Comparison of ENCODE assay signal across 11 mouse cellular contexts in genomic region chr3:90583893-90584292, GRCm38 (mm10). TPM values are rescaled to one million over a fixed set of nuclear protein-coding genes. Genes with fewer than 3 reads are reported as not detected.
DNase-seq lines count a peak whose midpoint lies in the region; ATAC-seq lines count a peak whose summit lies in the region.
"Had no signal": no experiment of that assay in that cellular context is flagged by ENCODE, and none has a peak within 500 bp of the region (broad histone marks: within the 10 kb centered on the region; RNA-seq: fewer than 3 reads in every experiment).

No protein-coding gene starts in this region.

- H3K4me3 ChIP-seq in midbrain, embryonic 11.5 days (ENCODE audit: low read depth, low read length), result no peak overlapping the region
- H3K4me3 ChIP-seq in midbrain, embryonic 15.5 days, result no peak overlapping the region
- H3K4me3 ChIP-seq: limb, embryonic 12.5 days; lung, embryonic 15.5 days had no signal

- H3K27ac ChIP-seq in midbrain, embryonic 11.5 days (ENCODE audit: low read depth, low read length), result no peak overlapping the region
- no peak overlapping the region for H3K27ac ChIP-seq in midbrain, embryonic 15.5 days
- H3K27ac ChIP-seq: limb, embryonic 12.5 days; lung, embryonic 15.5 days had no signal

- no peak for ATAC-seq in midbrain, embryonic 11.5 days (ENCODE audit: low FRiP score)
- no peak for ATAC-seq in midbrain, embryonic 15.5 days (replicated peaks)

- no peaks in the 10 kb centered on the region for H3K27me3 ChIP-seq in midbrain, embryonic 11.5 days (ENCODE audit: control insufficient read depth, insufficient read depth, low read length)
- no peaks in the 10 kb centered on the region for H3K27me3 ChIP-seq in midbrain, embryonic 15.5 days (replicated peaks)
- H3K27me3 ChIP-seq: limb, embryonic 12.5 days; lung, embryonic 15.5 days had no signal

- no peaks in the 10 kb centered on the region for H3K4me1 ChIP-seq in midbrain, embryonic 11.5 days (ENCODE audit: control insufficient read depth, insufficient read depth, low read length)
- H3K4me1 ChIP-seq in midbrain, embryonic 15.5 days, result no peaks in the 10 kb centered on the region

- H3K36me3 ChIP-seq in midbrain, embryonic 11.5 days (ENCODE audit: control insufficient read depth, insufficient read depth, low read length), result no peaks in the 10 kb centered on the region
- no peaks in the 10 kb centered on the region for H3K36me3 ChIP-seq in midbrain, embryonic 15.5 days (replicated peaks)
- H3K36me3 ChIP-seq: limb, embryonic 12.5 days; lung, embryonic 15.5 days had no signal

- no peak overlapping the region for H3K4me2 ChIP-seq in midbrain, embryonic 11.5 days
- no peak overlapping the region for H3K4me2 ChIP-seq in midbrain, embryonic 15.5 days
- H3K4me2 ChIP-seq: limb, embryonic 12.5 days; lung, embryonic 15.5 days had no signal

- no peaks in the 10 kb centered on the region; the same call in 1 of the 2 replicates for H3K9me3 ChIP-seq in midbrain, embryonic 11.5 days (ENCODE audit: control insufficient read depth, low read length)
- H3K9me3 ChIP-seq in midbrain, embryonic 15.5 days, result no peaks in the 10 kb centered on the region
- H3K9me3 ChIP-seq: limb, embryonic 12.5 days; lung, embryonic 15.5 days had no signal

- 56% methylated on average over 3 of the region's 3 CpGs for WGBS in midbrain, embryonic 11.5 days
- WGBS in midbrain, embryonic 15.5 days, result 40% methylated on average over 3 of the region's 3 CpGs

- intact Hi-C loops in heart, postnatal 36 days (cut with DNase I), result loop anchor here (2.0 to 5.0 kb wide), 3 partner anchors 42 to 69 kb away; no protein-coding TSS in a partner anchor

- DNase-seq in cerebellum, postnatal 14 days, result peak; percentile 24 to 45
- DNase-seq in cerebellum, adult 11-12 months, result no peak
- DNase-seq in midbrain, embryonic 11.5 days (ENCODE audit: low spot score, missing footprints), result peak; percentile 57
- peak; percentile 39 to 41 for DNase-seq in heart, postnatal 36 days
- no peak for DNase-seq in embryo, embryonic 11 days
- no peak for DNase-seq in left cerebral cortex, adult 18-20 months (ENCODE audit: low spot score in 2 of 2)
- DNase-seq in right cerebral cortex, postnatal 10 days (ENCODE audit: low spot score in 2 of 2), result no peak
- DNase-seq: cerebellum, adult 9-11 months had no signal

- no peak overlapping the region for H3K9ac ChIP-seq in midbrain, embryonic 11.5 days (ENCODE audit: low read length)
- no peak overlapping the region for H3K9ac ChIP-seq in midbrain, embryonic 15.5 days
- H3K9ac ChIP-seq: limb, embryonic 12.5 days; lung, embryonic 15.5 days had no signal

RNA-seq across cellular contexts. Expression of gene S100a2, which starts 6.2 kb away (rescaled TPM):
- polyA plus RNA-seq in midbrain, embryonic 11.5 days (2014; fragmentation: Nextera tagmentation; extraction: Ambion mirVana), result not detected in 2 replicates
- polyA plus RNA-seq in midbrain, embryonic 15.5 days (2015; fragmentation: Nextera tagmentation; extraction: Ambion mirVana), result not detected in 2 replicates
- total RNA-seq in heart, postnatal 36 days (2021), result not detected
- not detected for total RNA-seq in left cerebral cortex, adult 18-20 months (2021)
- polyA plus RNA-seq: limb, embryonic 12.5 days; lung, embryonic 15.5 days had no signal

RNA-seq across cellular contexts. Expression of gene Gm42674, which starts 17.8 kb away (rescaled TPM):
- not detected in 2 replicates for polyA plus RNA-seq in midbrain, embryonic 11.5 days (2014; fragmentation: Nextera tagmentation; extraction: Ambion mirVana)
- polyA plus RNA-seq in midbrain, embryonic 15.5 days (2015; fragmentation: Nextera tagmentation; extraction: Ambion mirVana), result not detected in 2 replicates
- total RNA-seq in heart, postnatal 36 days (2021), result not detected
- not detected for total RNA-seq in left cerebral cortex, adult 18-20 months (2021)
- polyA plus RNA-seq: limb, embryonic 12.5 days; lung, embryonic 15.5 days had no signal

RNA-seq across cellular contexts. Expression of gene S100a4, which starts 19.7 kb away (rescaled TPM):
- 0.34 and 0.50 TPM in 2 replicates for polyA plus RNA-seq in midbrain, embryonic 11.5 days (2014; fragmentation: Nextera tagmentation; extraction: Ambion mirVana)
- 0.52 and 0.78 TPM in 2 replicates for polyA plus RNA-seq in midbrain, embryonic 15.5 days (2015; fragmentation: Nextera tagmentation; extraction: Ambion mirVana)
- 10 to 100 TPM; 10.1 to 14.2 TPM for total RNA-seq in heart, postnatal 36 days (2021)
- total RNA-seq in left cerebral cortex, adult 18-20 months (2021), result 1 to 10 TPM; 2.9 to 4.5 TPM

RNA-seq across cellular contexts. Expression of gene S100a3, which starts 23.5 kb away (rescaled TPM):
- not detected in 2 replicates for polyA plus RNA-seq in midbrain, embryonic 11.5 days (2014; fragmentation: Nextera tagmentation; extraction: Ambion mirVana)
- polyA plus RNA-seq in midbrain, embryonic 15.5 days (2015; fragmentation: Nextera tagmentation; extraction: Ambion mirVana), result 0.19 TPM in 1 of 2 replicates, not detected in the other
- total RNA-seq in heart, postnatal 36 days (2021), result not detected
- total RNA-seq in left cerebral cortex, adult 18-20 months (2021), result 1 to 10 TPM in 1 of 2 experiments, under 1 TPM in 1; 0.96 to 1.6 TPM

RNA-seq across cellular contexts. Expression of gene S100a5, which starts 24.4 kb away (rescaled TPM):
- polyA plus RNA-seq in midbrain, embryonic 11.5 days (2014; fragmentation: Nextera tagmentation; extraction: Ambion mirVana), result not detected in 2 replicates
- polyA plus RNA-seq in midbrain, embryonic 15.5 days (2015; fragmentation: Nextera tagmentation; extraction: Ambion mirVana), result not detected in 2 replicates
- not detected for total RNA-seq in heart, postnatal 36 days (2021)
- not detected for total RNA-seq in left cerebral cortex, adult 18-20 months (2021)
- polyA plus RNA-seq: limb, embryonic 12.5 days; lung, embryonic 15.5 days had no signal

Comparison
In these comparisons a context has a peak if more than half of its experiments do, and no peak if none do; other contexts are left out.
1. DNase-seq: peak in cerebellum, postnatal 14 days (2 of 2), midbrain, embryonic 11.5 days (single experiment) and heart, postnatal 36 days (2 of 2); none in cerebellum, adult 11-12 months (single experiment), embryo, embryonic 11 days (single experiment), left cerebral cortex, adult 18-20 months (0 of 2) and right cerebral cortex, postnatal 10 days (0 of 2).